Mouse (Mus musculus): ENCODE results near the gene Sox18.

- TF ChIP-seq CTCF (IDR thresholded peaks at IDR 0.05; ENCODE audit: low read depth) = no peak; the same call in 1 of the 2 replicates
- TF ChIP-seq EP300 (IDR thresholded peaks at IDR 0.05; ENCODE audit: low read depth) = no peak
Measured at GRCm38 (mm10) chr2:181658930-181659555, 12.4 kb downstream of the Sox18 start.
